Mouse (Mus musculus): ENCODE results near the gene Cdt1.

- TF ChIP-seq MYOD1 (IDR thresholded peaks at IDR 0.05; ENCODE audit: control insufficient read depth, insufficient read length, low read depth) (no peak), CTCF (IDR thresholded peaks at IDR 0.05; ENCODE audit: control insufficient read depth, insufficient read depth, insufficient read length) (no peak), USF1 (IDR thresholded peaks at IDR 0.05; ENCODE audit: low read depth) (no peak)
Observed at GRCm38 (mm10) chr8:122526526-122527170, 41.2 kb upstream of the Cdt1 start.

Data from C2C12 (cell line).